Mouse (Mus musculus) midbrain, embryonic 15.5 days (tissue): ENCODE measurements at regions not wholly inside any gene's neighbourhood (a gene's known extent, or its start where the extent isn't known, plus 50 kb on each side); places are given as distances from the start of the nearest gene placed in this dataset.
A peak's percentile ranks its signal among the peaks of the same experiment; 100 is the strongest.

Source experiments
- ATAC-seq: fragments of 200-750 bp; cut with Nextera tagmentation; replicated peaks from 2 replicates; pipeline ENCODE4 v1.8.0; 2017; ENCODE audit warnings: moderate TSS enrichment
- H3K27ac ChIP-seq: fragments of 300-500 bp; sonication (generic); 2 replicates; pipeline ENCODE4 v1.5.1; 2015; ENCODE audit warnings: mild to moderate bottlenecking, inconsistent platforms
- H3K27me3 ChIP-seq: fragments of 300-500 bp; sonication (generic); replicated peaks from 2 replicates; pipeline ENCODE4 v1.6.1; 2015; ENCODE audit warnings: inconsistent platforms
- H3K36me3 ChIP-seq: fragments of 300-500 bp; sonication (generic); replicated peaks from 2 replicates; pipeline ENCODE4 v1.6.1; 2015; ENCODE audit warnings: inconsistent platforms
- H3K4me1 ChIP-seq: fragments of 300-500 bp; sonication (generic); 2 replicates; pipeline ENCODE4 v1.6.1; 2015; ENCODE audit warnings: inconsistent platforms
- H3K4me2 ChIP-seq: fragments of 300-500 bp; sonication (generic); 2 replicates; pipeline ENCODE4 v1.6.1; 2015; ENCODE audit warnings: inconsistent platforms, mild to moderate bottlenecking, moderate library complexity
- H3K4me3 ChIP-seq: fragments of 300-500 bp; sonication (generic); 2 replicates; pipeline ENCODE4 v1.5.1; 2015; ENCODE audit warnings: mild to moderate bottlenecking, inconsistent platforms
- H3K9ac ChIP-seq: fragments of 300-500 bp; sonication (generic); 2 replicates; pipeline ENCODE4 v1.6.1; 2015; ENCODE audit warnings: mild to moderate bottlenecking, inconsistent platforms
- H3K9me3 ChIP-seq: fragments of 300-500 bp; sonication (generic); 2 replicates; pipeline ENCODE4 v1.6.1; 2016; ENCODE audit warnings: inconsistent platforms
- WGBS: fragments of 180-500 bp; shearing (Covaris S2); methylation state at CpG from one replicate; pipeline ENCODE4 v1.1.7; 2015; ENCODE audit warnings: mixed read lengths; 5-methylcytosine and 5-hydroxymethylcytosine counted together

DNA sequence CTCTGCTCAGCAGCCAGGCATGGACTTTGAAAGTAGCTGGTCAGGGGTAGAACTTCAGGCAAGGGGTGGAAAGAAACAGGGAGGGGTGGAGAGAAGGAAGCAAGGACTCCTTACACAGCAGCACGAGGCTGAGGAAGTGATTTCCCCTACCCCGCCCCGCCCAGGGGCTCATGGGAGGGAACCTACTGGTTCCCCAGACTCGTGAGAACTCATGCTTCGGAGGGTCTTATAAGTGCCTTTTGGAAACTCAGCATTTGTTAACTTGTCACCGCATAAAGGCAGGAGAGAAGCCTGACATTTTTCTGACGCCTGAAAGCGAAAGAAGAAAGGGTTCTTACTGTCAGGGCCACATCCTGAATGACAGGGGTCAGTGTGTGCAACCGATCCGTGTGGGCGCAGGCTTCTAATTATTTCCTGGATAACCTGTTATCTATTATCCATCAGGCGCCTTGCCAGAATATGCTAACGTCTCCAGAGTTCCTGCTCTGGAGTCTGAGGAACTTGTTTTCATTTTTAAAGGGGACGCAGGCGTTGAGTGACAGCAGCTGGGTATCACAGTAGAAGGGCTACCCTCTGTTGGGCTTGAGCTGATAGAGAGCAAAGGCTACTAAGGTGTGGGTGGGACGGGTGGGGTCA, 98.2 kb upstream of the Max start:
- no peaks in the 10 kb centered on the region for H3K4me1 ChIP-seq
- H3K27me3 ChIP-seq = no peaks in the 10 kb centered on the region
- H3K4me2 ChIP-seq = peak overlapping the region; percentile 30
- no peaks in the 10 kb centered on the region for H3K9me3 ChIP-seq
- 33% methylated on average over 16 of the region's 16 CpGs for WGBS
- H3K4me3 ChIP-seq = no peak overlapping the region
- H3K9ac ChIP-seq = no peak overlapping the region
- H3K36me3 ChIP-seq = no peaks in the 10 kb centered on the region
- ATAC-seq = no peak
- no peak overlapping the region for H3K27ac ChIP-seq

DNA sequence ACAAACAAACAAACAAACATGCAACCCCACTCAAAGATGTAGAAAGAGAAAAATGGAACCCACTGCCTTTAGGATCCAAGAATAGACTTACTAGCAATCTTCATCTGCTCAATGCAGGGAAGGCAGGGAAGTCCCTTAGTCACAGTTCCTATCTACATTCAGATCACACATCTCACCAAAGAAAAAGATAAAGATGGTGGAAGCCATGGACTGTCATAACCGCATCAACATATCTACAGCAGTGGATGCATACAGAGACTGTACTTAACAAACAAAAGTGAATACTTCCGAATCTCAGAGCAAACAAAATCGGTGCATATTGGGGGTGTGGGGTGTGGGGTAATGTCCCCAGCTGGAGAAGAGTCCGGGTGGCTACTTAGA, 97.7 kb upstream of the Max start:
- Histone ChIP-seq H3K36me3 (no peaks in the 10 kb centered on the region), H3K27ac (no peak overlapping the region), H3K4me3 (no peak overlapping the region), H3K4me2 (no peak overlapping the region), H3K27me3 (no peaks in the 10 kb centered on the region), H3K4me1 (no peaks in the 10 kb centered on the region), H3K9me3 (no peaks in the 10 kb centered on the region), H3K9ac (no peak overlapping the region)
- no peak for ATAC-seq
- WGBS = 84% methylated on average over 4 of the region's 4 CpGs

DNA sequence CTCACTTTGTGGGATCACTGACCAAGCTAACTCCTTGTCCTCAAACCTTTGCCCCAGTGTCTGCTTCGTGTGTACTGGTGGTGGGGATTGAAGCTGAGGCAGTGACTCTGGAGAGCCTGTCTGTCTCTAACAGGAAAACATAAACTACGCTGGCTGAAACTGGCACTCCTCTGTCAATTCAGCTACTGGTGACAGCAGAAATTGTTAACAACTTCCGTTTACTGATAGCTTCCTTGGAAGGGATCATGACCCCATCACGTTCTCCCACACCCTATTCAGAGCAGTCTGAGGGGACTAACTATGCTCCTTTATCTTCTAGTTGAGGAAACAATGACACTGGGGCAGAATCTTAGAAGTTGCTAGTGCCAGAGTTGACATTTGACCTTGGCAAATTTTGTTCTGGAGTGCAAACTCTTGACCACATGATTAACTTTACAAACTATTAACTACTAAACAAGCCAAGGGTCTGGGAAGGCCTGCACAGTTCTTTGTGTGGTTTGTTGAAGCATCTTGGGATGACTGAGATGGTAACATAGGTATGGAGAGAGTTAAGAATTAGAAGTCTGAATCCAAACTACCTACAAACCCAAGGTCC, 96.7 kb upstream of the Max start:
- WGBS = 57% methylated on average over 4 of the region's 4 CpGs
- Histone ChIP-seq H3K27me3 (no peaks in the 10 kb centered on the region), H3K4me1 (no peaks in the 10 kb centered on the region), H3K9ac (no peak overlapping the region), H3K4me3 (no peak overlapping the region), H3K9me3 (no peaks in the 10 kb centered on the region), H3K36me3 (no peaks in the 10 kb centered on the region), H3K27ac (no peak overlapping the region), H3K4me2 (no peak overlapping the region)
- no peak for ATAC-seq

DNA sequence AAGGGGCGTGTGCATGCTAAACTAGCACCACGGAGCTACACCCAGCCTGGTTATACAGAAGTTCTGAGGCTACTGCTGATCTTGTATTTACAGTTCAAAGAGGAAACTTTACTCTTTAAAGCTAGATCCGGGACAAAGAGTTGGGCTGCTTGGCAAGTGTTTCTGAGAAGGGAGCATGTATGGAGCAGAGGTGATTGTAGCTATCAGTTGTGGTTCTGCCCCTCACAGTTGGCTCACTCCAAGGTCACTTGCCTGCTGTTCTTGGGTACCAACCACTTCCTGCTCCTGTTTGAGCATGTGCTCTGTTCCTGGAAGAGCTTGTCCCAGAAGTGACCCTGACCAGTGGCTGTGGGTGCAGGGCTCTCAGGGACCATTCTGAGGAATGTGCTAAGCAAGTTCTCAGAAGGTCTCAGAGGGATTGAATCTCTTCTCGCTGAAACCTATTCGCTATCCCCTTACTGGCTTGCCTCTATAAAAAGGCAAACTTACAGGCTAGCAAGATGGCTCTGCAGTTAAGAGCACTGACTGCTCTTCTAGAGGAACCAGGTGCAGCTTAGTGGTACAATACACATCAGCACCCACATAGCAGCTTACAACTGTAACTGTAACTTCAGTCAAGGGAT, 94.9 kb upstream of the Max start:
- WGBS = 82% methylated on average over 5 of the region's 5 CpGs
- ATAC-seq = no peak
- H3K36me3 ChIP-seq = no peaks in the 10 kb centered on the region
- no peaks in the 10 kb centered on the region for H3K4me1 ChIP-seq
- H3K9me3 ChIP-seq = no peaks in the 10 kb centered on the region
- no peaks in the 10 kb centered on the region for H3K27me3 ChIP-seq
- no peak overlapping the region for H3K27ac ChIP-seq
- no peak overlapping the region for H3K4me2 ChIP-seq
- no peak overlapping the region for H3K9ac ChIP-seq
- no peak overlapping the region for H3K4me3 ChIP-seq

DNA sequence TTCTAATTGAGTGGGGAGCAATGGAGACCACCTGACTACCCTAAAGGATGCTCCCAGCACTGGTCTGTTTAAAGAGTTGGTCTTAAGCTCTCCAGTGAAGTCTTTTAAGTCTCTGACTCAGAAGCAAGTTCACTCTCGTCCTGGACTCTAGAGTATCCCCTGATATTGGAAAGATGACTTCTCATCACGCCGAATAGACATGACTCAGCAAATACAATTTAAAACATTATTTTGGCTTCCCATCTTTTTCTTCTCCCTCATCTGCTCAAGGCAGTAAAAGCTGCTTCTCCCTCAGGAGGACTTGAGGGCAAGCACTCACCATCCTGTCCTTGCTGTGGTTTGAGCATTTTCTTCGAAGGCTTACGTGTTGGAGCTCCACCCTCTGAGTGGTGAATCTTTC, 92.7 kb upstream of the Max start:
- H3K4me2 ChIP-seq = no peak overlapping the region
- H3K9me3 ChIP-seq = no peaks in the 10 kb centered on the region
- no peak overlapping the region for H3K9ac ChIP-seq
- WGBS = 91% methylated on average over 5 of the region's 5 CpGs
- no peaks in the 10 kb centered on the region for H3K36me3 ChIP-seq
- no peak for ATAC-seq
- H3K27me3 ChIP-seq = no peaks in the 10 kb centered on the region
- H3K27ac ChIP-seq = no peak overlapping the region
- H3K4me1 ChIP-seq = no peaks in the 10 kb centered on the region
- H3K4me3 ChIP-seq = no peak overlapping the region

DNA sequence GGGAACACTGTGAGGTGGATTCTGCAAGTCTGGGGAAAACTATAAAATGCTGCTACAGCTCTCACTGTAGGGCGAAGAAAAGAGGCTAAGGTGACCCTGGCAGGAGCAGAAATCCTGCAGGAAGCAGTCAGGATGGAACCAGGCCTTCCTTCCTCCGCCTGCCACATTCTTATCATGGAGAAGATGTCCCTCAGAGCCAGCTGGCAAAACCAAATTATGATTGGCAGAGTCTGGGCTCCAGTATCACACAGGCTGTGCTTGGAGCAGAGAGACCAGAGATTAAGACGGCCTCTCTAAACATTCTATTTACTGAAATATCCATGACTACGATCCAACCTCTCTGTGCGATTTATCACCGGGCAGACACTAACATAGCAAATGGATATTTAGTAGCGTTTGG, 92.2 kb upstream of the Max start:
- H3K4me1 ChIP-seq = no peaks in the 10 kb centered on the region
- no peak for ATAC-seq
- 89% methylated on average over 7 of the region's 7 CpGs for WGBS
- no peaks in the 10 kb centered on the region for H3K36me3 ChIP-seq
- no peaks in the 10 kb centered on the region for H3K9me3 ChIP-seq
- no peak overlapping the region for H3K4me3 ChIP-seq
- no peak overlapping the region for H3K27ac ChIP-seq
- no peak overlapping the region for H3K4me2 ChIP-seq
- H3K27me3 ChIP-seq = no peaks in the 10 kb centered on the region
- H3K9ac ChIP-seq = no peak overlapping the region

DNA sequence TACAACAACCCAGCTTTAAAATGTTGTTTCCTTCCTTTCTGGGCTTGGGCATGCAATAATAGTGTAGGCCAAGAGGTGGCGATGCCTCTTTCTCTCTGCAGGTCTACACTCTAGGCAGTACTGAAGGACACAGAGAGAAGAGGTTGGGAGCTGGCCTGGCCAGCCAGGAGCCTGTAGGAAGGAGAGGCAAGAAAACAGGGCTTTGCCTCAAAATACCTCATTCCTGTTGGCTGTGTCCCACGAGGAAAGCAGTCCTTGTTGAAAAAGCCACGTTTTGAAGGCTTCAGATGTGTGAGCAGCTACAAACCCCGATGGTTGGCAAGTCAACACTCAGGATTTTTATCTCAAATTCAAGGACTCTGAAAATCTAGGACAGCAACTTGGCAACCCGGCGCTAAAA, 90.9 kb upstream of the Max start:
- Histone ChIP-seq H3K4me3 (no peak overlapping the region), H3K4me1 (no peaks in the 10 kb centered on the region), H3K27ac (no peak overlapping the region), H3K9ac (no peak overlapping the region), H3K27me3 (no peaks in the 10 kb centered on the region), H3K9me3 (no peaks in the 10 kb centered on the region), H3K4me2 (no peak overlapping the region), H3K36me3 (no peaks in the 10 kb centered on the region)
- no peak for ATAC-seq
- WGBS = 77% methylated on average over 6 of the region's 6 CpGs

DNA sequence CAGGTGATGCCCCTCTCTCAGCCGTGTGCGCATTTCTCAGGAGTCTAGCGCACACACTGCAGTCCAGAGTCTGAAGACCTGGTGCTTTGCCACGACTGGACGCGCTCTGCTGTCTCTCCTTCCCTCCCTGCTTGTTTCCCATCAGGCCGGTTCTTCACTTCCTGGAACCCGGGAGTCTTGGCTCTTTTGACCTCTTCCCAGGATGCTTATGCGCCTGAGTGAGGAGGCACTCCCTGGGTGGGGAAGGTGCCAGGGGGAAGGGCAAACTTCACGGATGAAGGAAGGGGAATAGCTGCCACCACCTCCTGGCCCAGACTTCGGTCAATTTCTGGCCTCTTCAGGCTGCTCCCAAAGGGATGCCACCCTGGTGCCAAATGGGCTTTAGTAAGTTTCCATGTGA, 86.4 kb upstream of the Max start:
- WGBS = 60% methylated on average over 11 of the region's 11 CpGs
- no peaks in the 10 kb centered on the region for H3K9me3 ChIP-seq

DNA sequence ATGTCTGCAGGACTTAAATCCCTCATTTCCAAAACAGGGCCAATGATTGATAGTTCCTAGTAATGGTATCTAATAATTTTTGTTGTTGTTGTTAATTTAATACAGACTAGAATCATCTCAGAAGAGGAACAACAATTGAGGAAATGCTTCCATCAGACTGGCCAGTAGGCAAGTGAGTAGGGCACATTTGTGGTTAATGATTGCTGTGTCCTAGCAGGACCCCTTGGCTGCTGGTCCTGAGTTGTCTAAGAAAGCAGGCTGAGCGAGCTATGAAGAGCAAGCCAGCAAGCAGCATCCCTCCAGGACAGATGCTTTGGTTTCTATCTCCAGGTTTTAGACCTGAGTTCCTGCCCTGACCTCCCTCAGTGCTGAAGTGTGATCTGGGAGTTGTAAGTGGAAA, 85.3 kb upstream of the Max start:
- H3K9me3 ChIP-seq = no peaks in the 10 kb centered on the region
- H3K4me1 ChIP-seq = no peaks in the 10 kb centered on the region
- H3K9ac ChIP-seq = no peak overlapping the region
- no peak overlapping the region for H3K4me3 ChIP-seq
- H3K27me3 ChIP-seq = no peaks in the 10 kb centered on the region
- H3K27ac ChIP-seq = no peak overlapping the region
- H3K4me2 ChIP-seq = no peak overlapping the region
- no peaks in the 10 kb centered on the region for H3K36me3 ChIP-seq
- WGBS = 79% methylated on average over 1 of the region's 1 CpGs
- no peak for ATAC-seq

More for the DNA sequence above, 86.4 kb upstream of the Max start:
- no peak for ATAC-seq
- H3K9ac ChIP-seq = no peak overlapping the region
- no peaks in the 10 kb centered on the region for H3K36me3 ChIP-seq
- no peaks in the 10 kb centered on the region for H3K27me3 ChIP-seq
- H3K4me2 ChIP-seq = no peak overlapping the region
- no peak overlapping the region for H3K27ac ChIP-seq
- H3K4me3 ChIP-seq = no peak overlapping the region
- no peaks in the 10 kb centered on the region for H3K4me1 ChIP-seq

DNA sequence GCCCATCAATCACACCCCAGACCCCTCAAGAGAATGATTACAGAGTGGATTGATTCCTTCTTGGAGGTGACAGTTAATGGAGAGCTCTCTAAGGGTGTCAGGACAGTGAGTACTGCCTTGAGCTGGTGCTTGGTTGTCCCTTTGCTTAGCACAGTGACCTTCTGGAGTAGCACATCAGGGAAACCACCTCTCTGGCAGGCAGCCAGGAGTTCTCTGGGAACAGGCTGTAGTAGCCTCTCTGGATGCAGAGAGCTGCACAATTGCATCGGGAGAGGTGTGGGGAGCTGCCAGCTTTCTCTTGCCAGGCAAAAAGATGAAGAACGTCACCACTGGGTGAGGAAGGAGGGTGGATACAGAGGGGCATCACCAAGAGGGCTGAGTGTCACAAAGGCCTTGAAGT, 84.0 kb upstream of the Max start:
- WGBS = 70% methylated on average over 2 of the region's 2 CpGs
- H3K4me1 ChIP-seq = no peaks in the 10 kb centered on the region
- no peaks in the 10 kb centered on the region for H3K27me3 ChIP-seq
- no peak overlapping the region for H3K27ac ChIP-seq
- no peak overlapping the region for H3K9ac ChIP-seq
- no peak overlapping the region for H3K4me2 ChIP-seq
- no peak for ATAC-seq
- H3K36me3 ChIP-seq = no peaks in the 10 kb centered on the region
- no peaks in the 10 kb centered on the region for H3K9me3 ChIP-seq
- no peak overlapping the region for H3K4me3 ChIP-seq

DNA sequence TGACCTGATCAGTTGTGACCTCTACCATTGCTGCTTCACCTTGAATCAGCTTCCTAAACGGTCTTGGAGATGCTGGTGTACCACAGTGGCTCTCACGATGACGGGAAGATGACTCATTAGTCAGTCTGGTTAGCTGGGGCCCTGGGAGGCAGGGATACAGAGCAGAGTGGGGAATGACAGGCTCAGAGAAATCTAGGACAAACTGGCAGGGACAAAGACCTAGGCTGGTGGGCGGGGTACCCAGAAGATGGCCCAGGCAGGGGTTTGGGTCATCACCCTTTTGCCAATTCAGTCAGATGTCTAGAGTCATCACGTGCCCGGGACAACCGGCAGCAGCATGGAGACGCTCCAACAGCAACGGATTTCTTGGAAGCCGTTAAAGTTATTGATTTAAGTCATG, 83.4 kb upstream of the Max start:
- no peak overlapping the region for H3K4me3 ChIP-seq
- H3K27ac ChIP-seq = no peak overlapping the region
- H3K9ac ChIP-seq = no peak overlapping the region
- no peaks in the 10 kb centered on the region for H3K4me1 ChIP-seq
- no peaks in the 10 kb centered on the region for H3K36me3 ChIP-seq
- no peaks in the 10 kb centered on the region for H3K27me3 ChIP-seq
- no peak for ATAC-seq
- no peak overlapping the region for H3K4me2 ChIP-seq
- H3K9me3 ChIP-seq = no peaks in the 10 kb centered on the region
- 90% methylated on average over 10 of the region's 10 CpGs for WGBS

DNA sequence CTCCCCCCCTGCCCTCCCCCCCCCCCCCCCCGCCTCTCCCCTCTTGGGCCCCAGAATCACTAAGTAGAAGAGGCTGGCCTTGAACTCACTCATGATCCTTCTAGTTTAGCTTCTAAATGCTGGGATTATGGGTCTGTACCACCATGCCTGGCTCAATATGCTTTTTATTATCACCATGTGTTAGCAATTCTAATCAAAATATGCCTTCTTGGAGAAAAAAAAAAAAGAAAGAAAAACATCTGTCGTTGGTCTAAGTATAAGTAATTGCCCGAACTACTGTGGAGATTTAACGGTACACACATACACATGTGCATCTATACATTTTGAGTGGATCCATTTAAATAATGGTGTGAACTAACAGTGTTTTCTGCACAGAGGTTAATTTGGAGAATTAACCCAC, 80.4 kb upstream of the Max start:
- Histone ChIP-seq H3K4me1 (no peaks in the 10 kb centered on the region), H3K27ac (no peak overlapping the region), H3K9me3 (no peaks in the 10 kb centered on the region), H3K4me3 (no peak overlapping the region), H3K36me3 (no peaks in the 10 kb centered on the region), H3K4me2 (no peak overlapping the region), H3K9ac (no peak overlapping the region), H3K27me3 (no peaks in the 10 kb centered on the region)
- no peak for ATAC-seq
- 86% methylated on average over 3 of the region's 4 CpGs for WGBS

DNA sequence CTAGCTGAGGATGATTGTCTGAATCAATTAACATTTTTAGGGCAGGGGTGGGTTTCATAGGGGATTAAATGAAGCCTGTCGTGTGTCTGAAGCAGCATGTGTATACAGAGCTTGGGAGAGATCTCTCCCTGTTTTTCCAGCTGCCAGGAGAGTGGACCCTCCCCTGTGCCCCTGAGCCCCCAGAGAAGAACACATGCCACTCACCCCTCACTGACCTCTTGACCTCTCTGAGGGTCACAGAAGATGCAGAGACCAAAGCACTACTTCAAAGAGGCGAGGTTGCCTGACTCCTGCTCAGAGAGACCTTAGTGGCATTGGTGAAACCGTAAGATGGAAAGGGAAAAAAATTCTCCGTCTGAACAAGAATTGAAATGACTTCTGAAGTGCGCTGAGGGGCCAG, 79.1 kb upstream of the Max start:
- 38% methylated on average over 5 of the region's 5 CpGs for WGBS
- Histone ChIP-seq H3K9ac (no peak overlapping the region), H3K36me3 (no peaks in the 10 kb centered on the region), H3K27ac (no peak overlapping the region), H3K4me3 (no peak overlapping the region), H3K9me3 (no peaks in the 10 kb centered on the region), H3K4me2 (no peak overlapping the region), H3K27me3 (no peaks in the 10 kb centered on the region), H3K4me1 (no peaks in the 10 kb centered on the region)
- ATAC-seq = no peak
